Mouse (Mus musculus): ENCODE measurements around the gene Ccl9.

The Ccl9 gene

GRCm38 (mm10) chr11:83578186-83578760, at the start of gene Ccl9:
Gene Ccl9, minus strand, starts transcription at chr11:83578636.
- peak; percentile 26 to 48 for DNase-seq (ENCODE audit: low spot score in 2 of 2)

- no peak for DNase-seq (ENCODE audit: low spot score in 2 of 2)
Observed at GRCm38 (mm10) chr11:83623586-83623985, 45.1 kb upstream of the Ccl9 start.

GRCm38 (mm10) chr11:83619037-83619436, 40.6 kb upstream of the Ccl9 start:
- DNase-seq (ENCODE audit: low spot score in 2 of 2): no peak

DNA sequence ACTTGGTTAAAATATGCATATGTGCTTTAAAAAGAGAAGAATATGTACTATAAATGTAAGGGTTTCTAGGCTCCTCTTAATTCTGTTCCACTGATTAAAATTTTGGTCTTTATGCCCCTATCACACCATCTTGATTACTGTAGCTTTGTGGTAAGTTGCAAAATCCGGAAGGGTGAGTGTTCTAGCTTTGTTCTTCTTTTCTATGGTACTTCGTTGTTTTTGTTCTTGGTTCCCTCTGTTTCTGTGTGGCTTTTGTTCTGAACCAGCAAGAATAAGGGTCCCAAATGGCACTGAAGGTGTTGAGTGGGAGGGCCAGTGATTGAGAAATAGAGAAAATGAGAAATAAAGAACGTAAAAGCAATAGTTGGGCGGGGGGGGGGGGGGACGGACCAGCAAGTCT, 39.8 kb upstream of the Ccl9 start:
- DNase-seq (ENCODE audit: low spot score in 2 of 2): no peak

DNA sequence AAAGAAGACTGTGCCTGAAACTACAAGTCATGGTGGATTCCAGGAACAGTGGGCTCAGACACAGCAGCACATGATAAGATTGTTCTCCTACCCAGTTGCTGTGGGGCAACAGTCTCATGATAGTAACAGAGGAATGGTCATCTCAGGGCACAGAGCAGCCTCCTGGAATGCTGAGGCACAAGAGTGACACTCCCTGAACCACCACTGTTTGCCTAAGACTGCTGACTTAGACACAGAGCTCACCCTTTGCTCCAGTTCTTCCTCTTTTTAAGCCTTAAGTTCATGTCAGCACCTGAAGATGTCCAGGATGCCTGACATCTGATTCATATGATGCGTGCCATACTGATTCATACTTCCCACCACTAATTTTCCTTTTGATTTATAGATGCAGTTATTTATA, 38.1 kb upstream of the Ccl9 start:
- no peak for DNase-seq (ENCODE audit: low spot score in 2 of 2)

DNA sequence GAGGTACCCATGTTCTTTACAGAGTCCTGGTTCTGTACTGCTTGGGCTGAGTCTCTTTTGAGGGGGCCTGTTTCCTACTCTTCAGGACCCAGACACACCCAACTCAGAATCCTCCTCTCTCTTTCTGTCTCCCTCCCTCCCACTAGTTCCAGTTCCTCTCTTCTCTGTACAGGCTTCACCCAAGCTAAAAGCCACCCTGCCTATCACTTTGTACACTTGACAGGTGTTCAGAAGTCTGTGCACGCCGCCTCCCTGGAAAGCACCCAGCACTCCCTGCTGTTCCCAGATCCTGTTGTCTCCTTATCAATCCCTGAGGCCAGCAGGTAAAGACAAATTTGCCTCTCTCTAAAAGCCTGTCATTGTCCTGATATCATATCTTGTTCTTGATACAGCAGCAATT, 32.5 kb upstream of the Ccl9 start:
- no peak for DNase-seq (ENCODE audit: low spot score in 2 of 2)

DNA sequence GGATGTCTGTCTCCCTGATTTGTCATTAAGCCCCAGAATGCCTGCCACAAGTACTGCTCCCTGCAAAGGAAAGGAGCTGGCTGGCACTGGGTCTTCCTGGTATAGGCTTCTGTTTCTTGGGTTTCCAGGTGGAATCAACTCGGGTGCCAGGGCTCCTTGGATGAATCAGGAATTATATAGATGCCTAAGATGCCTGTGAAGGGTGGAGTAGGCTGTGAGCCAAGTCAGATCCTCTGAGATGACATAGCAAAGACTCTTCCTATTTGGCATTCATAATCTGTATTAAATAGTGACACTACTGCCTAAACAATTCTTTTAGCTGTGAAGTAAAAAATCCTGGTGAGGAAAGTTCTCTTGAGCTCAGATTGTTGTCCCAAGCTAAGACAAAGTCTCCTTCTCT, 28.0 kb upstream of the Ccl9 start:
- DNase-seq (ENCODE audit: low spot score in 2 of 2): no peak

GRCm38 (mm10) chr11:83605535-83605934, 27.1 kb upstream of the Ccl9 start:
- no peak for DNase-seq (ENCODE audit: low spot score in 2 of 2)

DNA sequence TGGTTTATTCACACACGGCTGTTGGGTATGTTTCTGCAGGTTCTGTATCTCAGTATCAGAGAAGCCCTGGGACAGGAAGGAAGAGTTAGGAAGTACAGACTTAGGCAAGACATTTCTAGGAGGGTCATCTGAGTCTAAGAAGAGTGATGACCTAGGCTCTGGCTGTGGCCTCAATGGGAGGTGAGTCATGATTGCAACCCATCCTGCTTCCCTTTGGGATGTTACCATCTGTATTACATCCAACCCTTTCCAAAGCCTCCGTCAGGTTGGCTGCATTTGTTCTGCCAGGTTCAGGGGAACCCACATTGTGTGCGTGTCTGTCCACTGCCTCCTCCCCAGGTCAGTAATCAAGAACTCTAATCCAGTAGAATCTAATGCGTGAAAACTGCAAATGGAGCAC, 26.3 kb upstream of the Ccl9 start:
- DNase-seq (ENCODE audit: low spot score in 2 of 2): no peak

- DNase-seq (ENCODE audit: low spot score in 2 of 2): no peak
Observed at GRCm38 (mm10) chr11:83603399-83603798, 25.0 kb upstream of the Ccl9 start.

DNA sequence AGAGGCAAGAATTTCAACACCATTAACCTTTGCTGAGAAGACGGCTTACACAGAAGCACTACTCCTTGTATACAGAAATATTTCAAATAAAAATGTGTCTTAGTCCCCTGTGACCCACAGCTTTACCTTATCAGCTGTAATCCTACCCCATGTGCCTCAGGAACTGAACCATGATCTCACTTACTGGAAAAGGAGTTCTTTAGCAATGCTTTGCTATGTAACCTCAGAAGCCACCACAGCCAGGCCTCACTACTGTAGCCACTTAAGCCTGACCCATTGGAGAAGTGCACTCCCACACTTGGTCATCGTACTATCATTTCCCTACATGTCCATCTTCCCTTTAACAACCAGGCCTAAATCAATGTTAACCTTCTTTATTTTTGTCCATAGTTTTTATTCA, 22.1 kb upstream of the Ccl9 start:
- DNase-seq (ENCODE audit: low spot score in 2 of 2): no peak

DNA sequence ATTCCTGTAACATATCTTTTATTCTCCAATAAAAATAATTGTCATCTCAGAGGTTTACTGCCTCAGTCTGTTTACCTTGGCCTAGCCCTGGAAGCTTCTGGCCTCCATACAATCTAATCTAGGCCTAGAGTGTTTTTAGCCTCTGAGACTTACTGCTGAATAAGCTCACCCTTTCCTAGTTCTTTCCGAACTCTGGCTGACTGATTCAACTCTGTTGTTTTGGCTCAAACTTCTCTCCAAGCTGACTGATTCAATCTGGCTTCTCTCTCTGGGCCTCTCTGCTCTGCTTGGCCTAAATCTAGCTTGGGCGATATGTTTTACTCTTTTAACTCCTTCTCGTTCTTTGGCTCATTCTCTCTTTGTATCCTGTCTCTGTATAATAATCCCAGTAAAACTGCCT, 20.6 kb upstream of the Ccl9 start:
- DNase-seq (ENCODE audit: low spot score in 2 of 2): no peak

DNA sequence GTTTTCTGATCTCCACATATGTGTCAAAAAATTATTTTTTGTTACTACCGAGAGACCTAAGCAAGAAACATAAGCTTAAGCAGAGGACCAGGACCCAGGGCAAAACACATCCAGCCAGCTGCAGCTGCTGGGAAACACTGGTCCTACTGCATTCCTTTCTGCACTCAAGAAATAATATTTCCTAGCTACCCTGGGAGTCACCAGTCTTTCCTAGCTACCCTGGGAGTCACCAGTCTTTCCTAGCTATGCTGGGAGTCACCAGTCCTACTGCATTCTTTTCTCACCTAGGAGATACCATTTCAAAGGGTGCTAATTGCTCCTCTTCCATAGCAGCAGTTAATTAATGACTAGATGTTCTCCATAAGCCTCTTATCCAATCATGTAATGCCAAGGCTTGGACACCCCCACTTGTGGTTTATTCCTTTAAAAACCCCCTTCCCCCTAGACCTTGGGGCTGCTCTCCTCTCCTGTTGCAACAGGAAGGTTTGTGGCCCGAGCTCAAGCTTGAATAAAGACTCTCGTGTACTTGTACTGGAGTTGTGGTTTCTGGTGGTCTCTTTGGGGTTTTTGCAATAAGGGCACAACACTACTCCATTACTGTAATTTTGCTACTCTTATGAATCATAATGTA, 19.9 kb upstream of the Ccl9 start:
- DNase-seq (ENCODE audit: low spot score in 2 of 2): no peak

- no peak for DNase-seq (ENCODE audit: low spot score in 2 of 2)
Observed at GRCm38 (mm10) chr11:83597796-83598195, 19.4 kb upstream of the Ccl9 start.

GRCm38 (mm10) chr11:83595669-83596455, 17.4 kb upstream of the Ccl9 start:
- peak in 1 of 2 experiments; percentile 5 for DNase-seq (ENCODE audit: low spot score in 2 of 2)

DNA sequence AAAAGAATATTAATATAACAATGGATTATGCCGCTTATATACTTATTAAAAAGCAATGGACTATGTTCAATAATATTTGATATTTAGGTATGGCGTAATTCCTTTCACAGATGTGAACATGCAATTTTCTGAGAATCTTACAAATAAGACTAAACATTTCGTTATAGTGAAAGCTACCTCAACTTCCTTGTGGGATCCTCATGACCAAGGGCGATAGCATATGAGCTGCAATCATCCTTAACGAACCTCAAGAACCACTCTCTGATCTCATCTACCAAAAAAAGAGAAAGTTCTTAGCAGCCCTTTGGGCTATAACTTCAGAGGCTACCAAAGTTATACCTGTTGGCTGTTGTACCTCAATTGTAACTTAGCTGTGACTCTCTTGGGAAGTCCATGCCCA, 15.0 kb upstream of the Ccl9 start:
- DNase-seq (ENCODE audit: low spot score in 2 of 2): no peak

DNA sequence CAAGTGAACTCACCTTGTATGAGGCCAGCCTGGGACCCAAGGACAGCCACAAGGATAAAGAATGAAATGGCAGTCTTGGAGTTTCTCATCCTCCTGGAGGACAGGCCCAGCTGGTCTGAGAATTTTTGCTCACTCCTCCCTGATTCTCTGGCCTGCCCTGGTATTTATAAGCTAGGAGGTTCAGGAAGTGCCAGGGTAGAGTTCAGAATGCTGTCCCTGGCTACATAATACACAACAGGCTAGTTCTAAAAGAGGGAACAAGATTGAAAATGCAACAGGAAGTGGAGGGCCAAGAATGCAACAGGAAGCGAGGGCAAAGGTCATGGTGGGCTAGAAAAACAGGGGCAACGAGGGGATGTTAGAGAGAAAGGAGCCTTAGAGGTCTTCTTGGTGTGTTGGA, 14.4 kb upstream of the Ccl9 start, which contains the start of gene Ccl6:
Ccl6 (minus strand) TSS at position 235 of the 400 bp plus-strand sequence.
- peak in 1 of 2 experiments; percentile 37 for DNase-seq (ENCODE audit: low spot score in 2 of 2)

- no peak for DNase-seq (ENCODE audit: low spot score in 2 of 2)
Observed at GRCm38 (mm10) chr11:83584232-83584631, 5.8 kb upstream of the Ccl9 start.

- no peak for DNase-seq (ENCODE audit: low spot score in 2 of 2)
Observed at GRCm38 (mm10) chr11:83583450-83583754, 5.0 kb upstream of the Ccl9 start.

- DNase-seq (ENCODE audit: low spot score in 2 of 2): peak; percentile 65 to 72
Observed at GRCm38 (mm10) chr11:83582626-83583449, 4.4 kb upstream of the Ccl9 start.

DNA sequence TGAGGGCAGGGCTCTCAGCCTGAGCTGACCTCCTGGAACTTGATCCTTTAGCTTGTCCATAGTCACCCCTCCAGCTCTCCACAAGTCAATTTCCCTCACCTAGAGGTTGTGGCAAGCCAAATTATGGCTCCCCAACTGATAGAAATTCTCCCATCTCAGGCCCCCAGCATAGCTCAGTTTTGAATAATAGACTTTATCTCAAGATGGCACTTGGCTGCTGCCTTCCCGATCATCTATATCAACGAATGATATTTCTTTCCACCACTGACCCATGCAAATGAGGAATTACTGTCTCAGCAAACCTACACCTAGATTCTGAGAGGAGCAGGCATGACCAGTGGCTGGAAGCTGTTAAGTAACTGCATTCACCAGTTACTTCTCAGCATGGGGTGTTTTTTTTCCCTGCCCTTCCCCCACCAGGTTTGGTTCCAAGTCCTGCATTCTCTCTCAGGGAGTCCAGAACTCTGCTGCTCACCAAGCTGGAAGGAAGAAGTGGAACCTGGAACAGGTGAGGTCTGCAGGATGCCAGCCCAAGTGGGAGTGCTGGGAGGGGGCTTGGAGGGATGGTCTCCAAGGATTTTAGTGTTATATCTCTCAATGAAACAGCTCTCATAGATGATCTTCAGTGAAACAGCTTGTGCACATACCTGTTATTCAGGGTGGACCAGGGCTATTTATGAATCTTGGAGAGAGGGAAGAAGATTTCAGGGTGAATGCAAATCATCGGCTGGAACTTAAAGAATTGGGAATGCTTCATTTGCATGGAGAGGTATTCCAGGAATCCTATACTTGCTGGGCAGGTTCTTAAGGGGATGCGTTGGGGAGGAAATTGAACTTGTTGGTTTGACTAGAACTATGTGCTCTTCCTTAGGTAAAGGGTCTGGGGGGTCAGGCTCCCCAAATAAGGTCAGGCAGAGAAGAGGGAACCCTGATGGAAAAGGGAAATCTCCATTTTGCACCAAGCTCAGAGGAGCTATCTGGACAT, 3.5 kb upstream of the Ccl9 start:
- no peak for DNase-seq (ENCODE audit: low spot score in 2 of 2)
